Mouse (Mus musculus) stomach, postnatal 0 days (tissue): ENCODE results near the gene Eef1akmt4. TPM values are rescaled to one million over a fixed set of nuclear protein-coding genes. Genes with fewer than 3 reads are reported as not detected.

Source experiments
- ATAC-seq: fragments of 200-750 bp; cut with Nextera tagmentation; 2 replicates; pipeline ENCODE4 v1.8.0; 2017; ENCODE audit not compliant: low FRiP score, low TSS enrichment
- DNase-seq: peaks from one replicate; pipeline ENCODE4 v3.0.0-alpha.2; 2016; ENCODE audit warnings: low spot score
- H3K27ac ChIP-seq: fragments of 300-500 bp; sonication (generic); replicated peaks from 2 replicates; pipeline ENCODE4 v1.5.1; 2014; ENCODE audit warnings: mild to moderate bottlenecking, control low read depth
- H3K27me3 ChIP-seq: fragments of 300-500 bp; sonication (generic); 2 replicates; pipeline ENCODE4 v1.6.1; 2014; ENCODE audit warnings: low read length; ENCODE audit not compliant: control insufficient read depth, insufficient read depth
- H3K36me3 ChIP-seq: fragments of 300-500 bp; sonication (generic); 2 replicates; pipeline ENCODE4 v1.6.1; 2014; ENCODE audit warnings: low read length, mixed read lengths; ENCODE audit not compliant: control insufficient read depth, insufficient read depth
- H3K4me1 ChIP-seq: fragments of 300-500 bp; sonication (generic); replicated peaks from 2 replicates; pipeline ENCODE4 v1.6.1; 2014; ENCODE audit warnings: antibody characterized with exemption; ENCODE audit not compliant: control insufficient read depth, insufficient read depth
- H3K4me2 ChIP-seq: fragments of 300-500 bp; sonication (generic); replicated peaks from 2 replicates; pipeline ENCODE4 v1.6.1; 2014; ENCODE audit warnings: low read depth, mild to moderate bottlenecking, control low read depth, moderate library complexity
- H3K4me3 ChIP-seq: fragments of 300-500 bp; sonication (generic); 2 replicates; pipeline ENCODE4 v1.5.1; 2014; ENCODE audit warnings: low read depth, low read length, control low read depth
- H3K9ac ChIP-seq: fragments of 300-500 bp; sonication (generic); 2 replicates; pipeline ENCODE4 v1.6.1; 2014; ENCODE audit warnings: mild to moderate bottlenecking, low read length, control low read depth, mixed read lengths
- H3K9me3 ChIP-seq: fragments of 300-500 bp; sonication (generic); 2 replicates; pipeline ENCODE4 v1.6.1; 2016; ENCODE audit warnings: low read length; ENCODE audit not compliant: control insufficient read depth
- CTCF ChIP-seq: IDR thresholded peaks from 2 replicates; pipeline ENCODE4 v1.5.1; 2016; ENCODE audit warnings: antibody characterized with exemption, low read depth, mild to moderate bottlenecking, moderate library complexity
- EP300 ChIP-seq: optimal IDR thresholded peaks from 2 replicates; pipeline ENCODE3; 2016; ENCODE audit warnings: antibody characterized with exemption
- WGBS: fragments of 180-500 bp; shearing (Covaris S2); extraction: QIAGEN DNeasy Blood & Tissue Kit; methylation state at CpG from one replicate; pipeline ENCODE4 v1.1.7; 2014; 5-methylcytosine and 5-hydroxymethylcytosine counted together
- polyA plus RNA-seq: library from polyadenylated mRNA; unstranded; fragments of >200 nt; fragmentation: Nextera tagmentation; extraction: Ambion mirVana; gene quantifications from 2 replicates; pipeline ENCODE4 v1.2.1, GENCODE M21; 2015

Gene Eef1akmt4
- polyA plus RNA-seq, 1 experiment from 2014 or later, result 21.4 TPM

GRCm38 (mm10) chr16:20591076-20591705 lies 20.2 kb upstream of the Eef1akmt4 start:
- DNase-seq (no peak), ATAC-seq (0 out of 2 replicates have a peak, but pooled peaks have one; percentile 11)
- H3K9ac ChIP-seq, result no peak overlapping the region
- WGBS, result 7% methylated on average over 48 of the region's 48 CpGs
- H3K4me1 ChIP-seq, result no peaks in the 10 kb centered on the region; the same call in 1 of the 2 replicates
- 0 out of 2 replicates have a peak overlapping the region, but pooled peaks have one; percentile 6 for H3K4me3 ChIP-seq
- peaks cover 5% of the 10 kb centered on the region; the same call in 1 of the 2 replicates for H3K27me3 ChIP-seq
- no peak overlapping the region for H3K4me2 ChIP-seq
- TF ChIP-seq CTCF (no peak), EP300 (no peak)
- no peak overlapping the region for H3K27ac ChIP-seq
- no peaks in the 10 kb centered on the region for H3K9me3 ChIP-seq
- H3K36me3 ChIP-seq, result no peaks in the 10 kb centered on the region

GRCm38 (mm10) chr16:20595060-20595673 lies 16.2 kb upstream of the Eef1akmt4 start:
- TF ChIP-seq CTCF (no peak), EP300 (no peak)
- no peaks in the 10 kb centered on the region for H3K9me3 ChIP-seq
- H3K27ac ChIP-seq, result no peak overlapping the region
- DNase-seq, result no peak
- H3K9ac ChIP-seq, result no peak overlapping the region
- H3K4me3 ChIP-seq, result no peak overlapping the region
- no peaks in the 10 kb centered on the region for H3K36me3 ChIP-seq
- 77% methylated on average over 7 of the region's 7 CpGs for WGBS
- ATAC-seq, result no peak
- peaks cover 5% of the 10 kb centered on the region; the same call in 1 of the 2 replicates for H3K27me3 ChIP-seq
- H3K4me1 ChIP-seq, result no peaks in the 10 kb centered on the region; the same call in 1 of the 2 replicates
- no peak overlapping the region for H3K4me2 ChIP-seq

DNA sequence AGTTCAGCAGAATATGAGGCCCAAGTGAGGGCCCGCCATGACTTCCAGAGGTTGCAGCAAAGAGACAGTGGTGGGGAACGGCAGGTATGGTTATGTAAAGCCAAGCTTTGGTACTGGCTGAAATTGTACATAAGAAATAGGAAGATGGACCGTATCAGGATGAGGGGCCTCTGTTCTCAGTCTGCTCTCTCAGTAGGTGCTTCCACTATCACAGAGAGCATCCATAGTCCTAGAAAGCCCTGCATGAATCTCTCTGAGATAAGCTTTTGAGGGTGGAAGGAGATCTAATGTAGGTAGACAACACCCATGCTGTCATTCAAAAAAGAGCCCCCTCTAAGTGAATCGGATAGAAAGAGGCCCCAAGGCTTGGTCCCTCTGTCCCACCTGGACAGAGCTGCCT lies 15.7 kb upstream of the Eef1akmt4 start:
- WGBS, result 80% methylated on average over 4 of the region's 4 CpGs
- no peaks in the 10 kb centered on the region; the same call in 1 of the 2 replicates for H3K4me1 ChIP-seq
- no peak overlapping the region for H3K27ac ChIP-seq
- no peak overlapping the region for H3K4me3 ChIP-seq
- DNase-seq (no peak), ATAC-seq (no peak)
- H3K4me2 ChIP-seq, result no peak overlapping the region
- TF ChIP-seq EP300 (no peak), CTCF (no peak)
- H3K36me3 ChIP-seq, result no peaks in the 10 kb centered on the region
- no peak overlapping the region for H3K9ac ChIP-seq
- no peaks in the 10 kb centered on the region for H3K9me3 ChIP-seq
- peaks cover 3% of the 10 kb centered on the region; the same call in 1 of the 2 replicates for H3K27me3 ChIP-seq

DNA sequence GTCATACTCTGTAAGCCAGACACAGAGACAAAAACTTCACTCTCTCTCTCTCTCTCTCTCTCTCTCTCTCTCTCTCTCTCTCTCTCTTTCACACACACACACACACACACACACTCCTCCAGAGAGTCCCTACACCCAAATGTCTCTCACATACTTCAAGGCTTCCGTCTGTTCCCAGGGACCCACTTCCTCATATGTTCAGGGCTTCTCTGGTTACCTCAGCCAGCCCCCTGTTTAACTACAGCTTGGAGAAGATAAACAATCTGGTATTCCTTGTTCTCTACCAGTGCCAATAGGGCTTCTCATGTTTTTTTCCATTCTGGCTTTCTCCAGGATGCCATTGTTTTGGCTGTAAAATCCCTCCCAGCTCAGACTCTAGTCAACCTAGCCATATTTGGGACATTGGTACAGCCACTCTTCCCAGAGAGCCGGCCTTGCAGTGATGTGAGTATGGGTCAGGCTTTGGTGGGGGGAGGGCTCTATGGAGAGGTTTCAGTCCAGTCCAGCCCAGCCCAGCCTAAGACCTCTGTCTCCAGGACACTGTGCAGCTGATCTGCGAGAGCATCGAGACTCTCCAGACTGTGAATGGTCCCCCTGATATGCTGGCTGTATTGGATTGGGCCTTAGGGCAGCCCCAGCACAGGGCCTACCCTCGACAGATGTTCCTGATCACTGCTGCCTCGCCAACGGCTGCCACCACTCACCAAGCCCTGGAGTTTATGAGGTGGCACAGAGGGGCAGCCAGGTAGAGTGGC lies 14.5 kb upstream of the Eef1akmt4 start:
- Histone ChIP-seq H3K4me2 (no peak overlapping the region), H3K27ac (no peak overlapping the region), H3K4me3 (no peak overlapping the region), H3K4me1 (no peaks in the 10 kb centered on the region), H3K9me3 (no peaks in the 10 kb centered on the region), H3K36me3 (no peaks in the 10 kb centered on the region), H3K27me3 (no peaks in the 10 kb centered on the region), H3K9ac (no peak overlapping the region)
- TF ChIP-seq EP300 (no peak), CTCF (no peak)
- WGBS, result 46% methylated on average over 7 of the region's 7 CpGs
- no peak for DNase-seq
- ATAC-seq, result peak; percentile 52; the same call in 1 of the 2 replicates

DNA sequence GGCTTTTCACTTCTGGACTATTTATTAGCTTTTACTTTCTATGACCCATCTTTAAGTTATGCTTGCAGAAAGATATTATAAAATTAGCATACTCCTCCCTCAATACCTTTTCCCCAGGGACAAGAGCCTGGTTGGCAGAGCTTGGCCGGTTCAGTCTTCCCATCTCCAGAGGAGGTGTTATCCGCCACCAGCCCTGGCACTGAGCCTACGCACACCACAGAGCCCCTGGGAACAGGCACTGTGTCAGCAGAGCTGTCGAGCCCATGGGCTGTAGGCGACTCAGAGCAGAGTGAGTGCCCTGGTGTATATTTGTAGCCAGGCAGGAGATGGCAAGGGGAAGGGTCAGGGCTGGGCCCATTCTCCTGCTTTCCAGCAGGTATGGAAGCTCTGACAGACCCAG lies 10.9 kb upstream of the Eef1akmt4 start:
- TF ChIP-seq EP300, result no peak
- TF ChIP-seq CTCF, result no peak
- Histone ChIP-seq H3K27me3 (no peaks in the 10 kb centered on the region), H3K9me3 (no peaks in the 10 kb centered on the region), H3K4me2 (no peak overlapping the region), H3K4me3 (no peak overlapping the region), H3K9ac (no peak overlapping the region), H3K27ac (no peak overlapping the region), H3K36me3 (peaks cover 4% of the 10 kb centered on the region), H3K4me1 (no peaks in the 10 kb centered on the region)
- DNase-seq (no peak), ATAC-seq (no peak)
- 74% methylated on average over 5 of the region's 5 CpGs for WGBS
